Mouse (Mus musculus): ENCODE data around the gene Icam1. TPM values are rescaled to one million over a fixed set of nuclear protein-coding genes. Genes with fewer than 3 reads are reported as not detected.
"Not testable (repeated sequence)": the region's sequence is repeated elsewhere in the genome, so short reads cannot be mapped to it uniquely, and the experiment has no call there.

Icam1 gene
- polyA plus RNA-seq, 1 experiment from 2014 or later = 0.06 TPM

DNA sequence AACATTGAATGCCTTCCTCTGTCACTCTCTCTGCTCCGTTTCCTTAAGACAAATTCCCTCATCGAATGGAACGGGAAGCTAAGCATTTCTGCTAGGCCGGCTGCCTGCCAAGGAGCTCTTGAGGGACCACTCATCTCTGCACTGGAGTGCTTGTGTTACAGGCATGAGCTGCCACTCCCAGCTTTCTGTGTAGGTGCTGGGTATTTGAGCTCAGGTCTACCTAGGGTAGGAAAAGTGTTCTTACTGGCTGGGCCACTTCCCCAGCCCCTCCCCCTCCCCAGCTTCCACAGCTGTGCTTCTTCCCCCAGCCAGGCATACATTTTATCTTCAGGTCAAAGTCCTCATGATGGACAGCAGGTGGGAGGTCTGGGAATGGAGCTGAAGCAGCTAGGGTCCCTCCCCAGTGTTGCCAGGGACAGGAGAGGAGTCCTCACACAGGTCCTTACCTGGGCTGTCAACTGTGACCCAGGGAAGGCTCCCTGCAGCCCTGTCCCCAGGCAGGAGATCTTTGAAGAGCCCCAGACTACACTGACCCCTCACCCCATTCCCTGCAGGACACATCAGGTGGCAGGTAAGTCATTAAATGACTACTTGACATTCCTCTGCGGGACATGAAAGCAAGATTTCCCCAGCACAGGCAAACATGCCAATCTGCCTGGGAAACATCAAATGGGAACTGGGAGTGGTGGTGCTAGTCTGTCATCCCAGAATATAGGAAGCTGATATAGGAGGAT lies 22.5 kb upstream of the Icam1 start:
- TF ChIP-seq CTCF (IDR thresholded peaks at IDR 0.05) = no peak
- ATAC-seq (no peak), DNase-seq (ENCODE audit: low read depth, low spot score) (no peak)
- ChIA-PET POLR2A (interaction anchor here (0.7 kb wide), 1 partner anchor 17 kb away, joined by 3 read pairs; no protein-coding TSS in a partner anchor), CTCF (interaction anchor here (0.9 to 2.3 kb wide), 6 partner anchors 12 to 95 kb away, joined by 3 to 7 read pairs (median 3); partner anchors contain the start of gene Eif3g)
- no peaks in the 10 kb centered on the region for H3K27me3 ChIP-seq
- in situ Hi-C loops (cut with MboI; ENCODE audit: low pct_unique_long_range_greater_than_20kb) = no loop called here

DNA sequence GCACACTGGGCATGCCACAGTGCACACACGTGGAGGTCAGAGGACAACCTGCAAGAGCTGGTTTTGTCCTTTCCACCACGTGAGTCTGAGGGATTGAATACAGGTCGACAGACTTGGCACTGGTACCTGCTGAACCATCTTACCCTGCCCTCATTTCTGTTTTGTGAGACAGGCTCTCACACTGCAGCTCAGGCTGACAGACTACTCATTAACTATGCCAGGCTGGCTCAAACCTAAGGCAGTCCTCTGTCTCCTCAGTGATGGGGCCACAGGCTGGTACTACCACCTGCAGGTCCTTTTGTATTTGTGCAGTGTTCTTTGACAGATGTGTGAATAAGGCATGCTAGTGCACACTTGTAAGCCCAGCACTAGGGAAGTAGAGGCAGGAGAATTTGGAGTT lies 20.7 kb upstream of the Icam1 start:
- no peak for ATAC-seq
- H3K27me3 ChIP-seq = no peaks in the 10 kb centered on the region
- CTCF ChIA-PET = interaction anchor here (0.8 to 2.3 kb wide), 3 partner anchors 14 to 79 kb away, joined by 3 to 5 read pairs (median 3); no protein-coding TSS in a partner anchor
- POLR2A ChIA-PET = no interaction called here
- no peak for TF ChIP-seq CTCF (IDR thresholded peaks at IDR 0.05)
- no peak for DNase-seq (ENCODE audit: low read depth, low spot score)
- in situ Hi-C loops (cut with MboI; ENCODE audit: low pct_unique_long_range_greater_than_20kb) = no loop called here

DNA sequence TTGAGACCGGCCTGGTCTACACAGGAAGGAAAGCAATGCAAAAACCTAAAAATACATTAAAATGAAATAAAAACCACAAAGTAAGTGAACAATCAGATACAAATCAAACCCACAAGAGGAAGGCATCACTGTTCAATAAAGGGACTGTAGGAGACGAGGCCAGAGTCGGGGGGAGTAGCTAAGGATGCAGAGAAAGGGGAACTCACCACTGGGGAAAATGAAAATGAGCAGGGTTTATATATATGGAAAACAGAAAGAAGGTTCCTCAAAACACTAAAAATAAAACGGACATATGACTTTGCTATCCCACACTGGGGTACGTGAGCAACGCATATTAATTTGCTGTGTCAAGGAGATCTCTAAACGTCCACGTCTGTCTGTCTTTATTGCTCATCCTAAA lies 18.7 kb upstream of the Icam1 start:
- ATAC-seq (no peak), DNase-seq (ENCODE audit: low read depth, low spot score) (no peak)
- H3K27me3 ChIP-seq = no peaks in the 10 kb centered on the region
- ChIA-PET POLR2A (interaction anchor here (0.6 kb wide), 1 partner anchor 98 kb away, joined by 3 read pairs; no protein-coding TSS in a partner anchor), CTCF (interaction anchor here (0.9 to 3.7 kb wide), 9 partner anchors 21 to 119 kb away, joined by 3 to 29 read pairs (median 4); partner anchors contain the start of genes Eif3g and S1pr2)
- in situ Hi-C loops (cut with MboI; ENCODE audit: low pct_unique_long_range_greater_than_20kb) = no loop called here
- no peak for TF ChIP-seq CTCF (IDR thresholded peaks at IDR 0.05)

DNA sequence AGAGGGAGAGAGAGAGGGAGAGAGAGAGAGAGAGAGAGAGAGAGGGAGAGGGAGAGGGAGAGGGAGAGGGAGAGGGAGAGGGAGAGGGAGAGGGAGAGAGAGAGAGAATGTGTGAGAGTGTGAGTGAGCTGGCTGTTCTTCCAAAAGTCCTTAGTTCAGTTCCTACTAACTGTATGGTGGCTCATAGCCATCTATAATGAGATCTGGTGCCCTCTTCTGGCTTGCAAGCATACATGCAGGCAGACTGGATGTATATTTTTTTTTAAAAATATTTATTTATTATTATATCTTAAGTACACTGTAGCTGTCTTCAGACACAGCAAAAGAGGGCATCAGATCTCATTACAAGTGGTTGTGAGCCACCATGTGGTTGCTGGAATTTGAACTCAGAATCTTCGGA lies 17.4 kb upstream of the Icam1 start:
- in situ Hi-C loops (cut with MboI; ENCODE audit: low pct_unique_long_range_greater_than_20kb); DNase-seq (ENCODE audit: low read depth, low spot score); H3K27me3 ChIP-seq; ATAC-seq: not testable (repeated sequence)
- POLR2A ChIA-PET = interaction anchor here (1.1 kb wide), 1 partner anchor 99 kb away, joined by 5 read pairs; no protein-coding TSS in a partner anchor
- peak; percentile 73 for TF ChIP-seq CTCF (IDR thresholded peaks at IDR 0.05)
- CTCF ChIA-PET = interaction anchor here (0.8 to 3.7 kb wide), 16 partner anchors 17 to 139 kb away, joined by 3 to 29 read pairs (median 4); partner anchors contain the start of genes Eif3g and S1pr2

DNA sequence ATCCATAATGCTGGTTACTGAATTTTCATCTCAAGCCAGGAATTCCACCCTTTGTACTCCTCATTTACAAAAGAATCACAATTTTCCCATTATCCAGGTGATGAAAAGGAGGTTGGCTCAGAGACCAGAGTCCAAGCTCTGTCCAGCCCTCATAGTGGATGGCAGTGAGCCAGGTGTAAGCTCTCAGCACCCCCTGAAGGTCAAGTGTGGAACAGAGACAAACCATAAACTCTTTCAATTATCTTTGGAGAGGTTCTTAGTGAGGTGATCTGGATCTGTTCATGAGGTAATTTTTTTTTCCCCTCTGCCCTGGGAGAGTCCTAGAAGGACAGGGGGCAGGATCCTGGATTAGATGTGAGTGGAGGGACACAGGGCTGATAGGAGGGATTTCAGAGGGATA lies 15.0 kb upstream of the Icam1 start:
- POLR2A ChIA-PET = no interaction called here
- ATAC-seq (no peak), DNase-seq (ENCODE audit: low read depth, low spot score) (no peak)
- CTCF ChIA-PET = interaction anchor here (0.7 to 2.1 kb wide), 6 partner anchors 26 to 102 kb away, joined by 3 to 6 read pairs (median 3); partner anchors contain the start of gene Eif3g
- peak; percentile 68 for TF ChIP-seq CTCF (IDR thresholded peaks at IDR 0.05)
- H3K27me3 ChIP-seq = no peaks in the 10 kb centered on the region
- in situ Hi-C loops (cut with MboI; ENCODE audit: low pct_unique_long_range_greater_than_20kb) = loop anchor here (5.0 kb wide), 2 partner anchors 54 to 89 kb away; no protein-coding TSS in a partner anchor

DNA sequence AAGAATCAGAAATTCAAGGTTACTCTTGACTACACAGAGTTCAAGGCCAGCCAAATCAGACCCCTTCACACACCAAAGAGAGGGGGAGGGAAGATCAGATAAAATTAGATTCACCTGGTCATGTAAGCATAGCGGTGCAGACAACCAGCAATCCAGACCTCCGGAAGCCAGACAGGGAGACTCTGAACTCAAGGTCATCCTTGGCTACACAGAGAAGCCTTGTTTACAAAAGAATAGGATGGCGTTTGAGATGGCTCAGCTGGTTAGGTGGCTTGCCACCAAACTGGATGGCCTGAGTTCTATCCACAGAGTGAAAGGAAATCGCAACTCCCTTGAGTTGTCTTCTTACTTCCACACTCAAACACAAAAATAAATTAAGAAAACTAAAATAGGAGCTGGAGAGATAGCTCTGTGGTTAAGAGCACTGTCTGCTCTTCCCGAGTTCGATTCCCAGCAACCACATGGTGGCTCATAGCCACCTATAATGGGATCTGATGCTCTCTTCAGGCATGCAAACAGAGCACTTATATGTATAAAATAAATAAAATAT lies 14.1 kb upstream of the Icam1 start:
- ATAC-seq (no peak), DNase-seq (ENCODE audit: low read depth, low spot score) (no peak)
- CTCF ChIA-PET = interaction anchor here (1.0 to 2.1 kb wide), 5 partner anchors 26 to 123 kb away, joined by 3 to 6 read pairs (median 3); partner anchors contain the start of gene Eif3g
- TF ChIP-seq CTCF (IDR thresholded peaks at IDR 0.05) = no peak
- POLR2A ChIA-PET = no interaction called here
- in situ Hi-C loops (cut with MboI; ENCODE audit: low pct_unique_long_range_greater_than_20kb) = loop anchor here (5.0 kb wide), 2 partner anchors 54 to 89 kb away; no protein-coding TSS in a partner anchor
- no peaks in the 10 kb centered on the region for H3K27me3 ChIP-seq

DNA sequence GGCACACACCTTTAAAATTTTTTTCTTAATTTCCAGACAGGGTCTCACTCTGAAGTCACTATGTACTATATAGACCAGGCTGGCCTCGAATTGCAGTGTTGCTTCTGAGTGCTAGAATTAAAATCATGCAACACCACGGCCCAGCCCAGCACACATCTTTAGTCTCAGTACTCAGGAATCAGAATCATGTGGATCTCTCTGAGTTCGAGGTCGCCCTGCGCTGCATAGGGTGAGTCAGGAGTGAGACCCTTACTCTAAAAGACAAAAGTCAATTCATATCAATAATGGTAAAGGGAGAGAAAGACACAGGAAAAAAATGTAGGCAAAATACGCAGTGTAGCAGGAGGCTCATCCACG lies 13.5 kb upstream of the Icam1 start:
- ATAC-seq (no peak), DNase-seq (ENCODE audit: low read depth, low spot score) (no peak)
- TF ChIP-seq CTCF (IDR thresholded peaks at IDR 0.05) = no peak
- no peaks in the 10 kb centered on the region for H3K27me3 ChIP-seq
- in situ Hi-C loops (cut with MboI; ENCODE audit: low pct_unique_long_range_greater_than_20kb) = loop anchor here (5.0 kb wide), 2 partner anchors 55 to 90 kb away; no protein-coding TSS in a partner anchor
- ChIA-PET POLR2A (no interaction called here), CTCF (interaction anchor here (1.2 to 1.4 kb wide), 2 partner anchors 104 to 124 kb away, joined by 3 to 5 read pairs; partner anchors contain the start of gene Eif3g)

DNA sequence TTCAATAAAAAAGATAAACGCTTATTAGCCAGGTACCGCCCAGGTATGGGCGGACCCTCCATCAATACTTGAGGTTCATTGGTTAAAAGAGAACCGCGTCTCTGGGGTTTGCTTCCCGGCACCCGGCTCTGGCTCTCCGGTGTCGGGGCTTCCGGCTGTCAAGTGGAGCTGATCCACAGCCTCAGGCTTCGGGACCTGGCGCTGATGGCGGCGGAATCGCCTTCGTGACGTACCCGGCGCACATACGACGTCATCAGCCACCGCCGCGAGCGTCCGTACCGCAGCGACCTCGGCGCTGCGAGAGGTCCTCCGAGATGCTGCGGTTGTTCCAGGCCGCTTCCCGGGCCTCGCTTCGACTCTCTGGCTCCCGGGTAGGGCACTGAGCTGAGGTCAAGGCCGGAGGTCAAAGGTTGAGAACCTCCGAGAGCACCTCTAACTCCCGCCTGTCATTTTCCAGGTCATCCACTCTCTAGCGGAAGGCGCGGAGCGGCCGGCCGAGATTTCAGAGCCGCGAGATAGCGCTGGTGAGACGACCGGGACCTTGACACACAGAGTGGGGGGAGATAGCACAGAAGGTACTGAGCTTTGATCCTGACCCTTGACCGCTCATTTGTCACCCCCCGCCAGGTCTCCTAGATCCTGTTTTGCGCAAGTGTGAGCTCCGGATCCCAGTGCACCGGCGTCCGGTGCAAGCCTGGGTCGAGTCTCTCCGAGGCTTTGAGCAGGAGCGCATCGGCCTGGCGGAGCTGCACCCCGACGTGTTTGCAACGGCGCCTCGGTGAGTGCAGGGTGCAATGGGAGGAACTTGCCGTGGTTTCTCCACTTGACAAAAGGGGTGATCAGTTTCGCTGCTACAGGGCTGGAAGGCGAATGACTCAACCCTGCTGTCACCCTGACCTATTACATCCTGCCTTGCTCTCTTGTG lies 12.9 kb upstream of the Icam1 start, which contains the start of gene Mrpl4:
Gene Mrpl4 (plus strand): TSS at position 112 of the 925 bp plus-strand sequence.
- no peak for DNase-seq (ENCODE audit: low read depth, low spot score)
- ATAC-seq = peak; percentile 68
- no peaks in the 10 kb centered on the region for H3K27me3 ChIP-seq
- POLR2A ChIA-PET = interaction anchor here (0.9 kb wide), 1 partner anchor 59 kb away, joined by 3 read pairs; no protein-coding TSS in a partner anchor
- CTCF ChIA-PET = interaction anchor here (1.2 to 1.4 kb wide), 2 partner anchors 104 to 125 kb away, joined by 3 to 5 read pairs; partner anchors contain the start of gene Eif3g
- in situ Hi-C loops (cut with MboI; ENCODE audit: low pct_unique_long_range_greater_than_20kb) = loop anchor here (5.0 kb wide), 2 partner anchors 56 to 91 kb away; no protein-coding TSS in a partner anchor
- no peak for TF ChIP-seq CTCF (IDR thresholded peaks at IDR 0.05)

DNA sequence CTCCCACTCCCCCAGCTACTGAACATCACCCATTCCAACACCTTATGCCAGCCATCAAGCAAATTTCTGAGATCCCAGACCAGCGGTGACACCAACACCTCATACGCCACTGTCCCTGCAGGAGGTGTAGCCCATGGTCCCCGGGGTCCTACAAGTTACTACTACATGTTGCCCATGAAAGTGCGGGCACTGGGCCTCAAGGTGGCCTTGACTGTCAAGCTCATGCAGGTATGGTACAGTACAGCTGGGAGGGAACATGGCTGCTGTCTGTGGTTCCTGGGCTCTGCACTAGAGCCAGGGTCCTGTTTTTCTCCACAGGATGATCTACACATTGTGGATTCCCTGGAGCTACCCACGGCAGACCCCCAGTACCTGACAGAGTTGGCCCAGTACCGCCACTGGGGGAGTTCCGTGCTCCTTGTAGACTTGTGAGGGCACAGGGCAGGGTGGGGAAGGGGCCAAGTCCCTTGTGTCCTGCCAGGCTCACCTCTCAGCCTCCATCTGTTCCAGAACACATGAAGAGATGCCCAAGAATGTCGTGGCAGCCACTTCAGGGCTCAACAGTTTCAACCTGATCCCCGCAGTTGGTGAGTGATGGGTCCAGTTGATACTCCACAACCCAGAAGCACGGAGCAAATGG lies 8.4 kb upstream of the Icam1 start:
- no peak for DNase-seq (ENCODE audit: low read depth, low spot score)
- ChIA-PET POLR2A (interaction anchor here (1.0 kb wide), 1 partner anchor 22 kb away, joined by 3 read pairs; the partner anchor contains the start of gene Icam4), CTCF (interaction anchor here (1.1 kb wide), 1 partner anchor 9 kb away, joined by 3 read pairs; no protein-coding TSS in a partner anchor)
- no peak for ATAC-seq
- in situ Hi-C loops (cut with MboI; ENCODE audit: low pct_unique_long_range_greater_than_20kb) = no loop called here
- H3K27me3 ChIP-seq = no peaks in the 10 kb centered on the region
- TF ChIP-seq CTCF (IDR thresholded peaks at IDR 0.05) = no peak
